Mouse (Mus musculus): ENCODE data around the gene Gm20388. TPM values are rescaled to one million over a fixed set of nuclear protein-coding genes. Genes with fewer than 3 reads are reported as not detected.

The Gm20388 gene
- polyA plus RNA-seq, 1 experiment from 2014 or later = not detected

DNA sequence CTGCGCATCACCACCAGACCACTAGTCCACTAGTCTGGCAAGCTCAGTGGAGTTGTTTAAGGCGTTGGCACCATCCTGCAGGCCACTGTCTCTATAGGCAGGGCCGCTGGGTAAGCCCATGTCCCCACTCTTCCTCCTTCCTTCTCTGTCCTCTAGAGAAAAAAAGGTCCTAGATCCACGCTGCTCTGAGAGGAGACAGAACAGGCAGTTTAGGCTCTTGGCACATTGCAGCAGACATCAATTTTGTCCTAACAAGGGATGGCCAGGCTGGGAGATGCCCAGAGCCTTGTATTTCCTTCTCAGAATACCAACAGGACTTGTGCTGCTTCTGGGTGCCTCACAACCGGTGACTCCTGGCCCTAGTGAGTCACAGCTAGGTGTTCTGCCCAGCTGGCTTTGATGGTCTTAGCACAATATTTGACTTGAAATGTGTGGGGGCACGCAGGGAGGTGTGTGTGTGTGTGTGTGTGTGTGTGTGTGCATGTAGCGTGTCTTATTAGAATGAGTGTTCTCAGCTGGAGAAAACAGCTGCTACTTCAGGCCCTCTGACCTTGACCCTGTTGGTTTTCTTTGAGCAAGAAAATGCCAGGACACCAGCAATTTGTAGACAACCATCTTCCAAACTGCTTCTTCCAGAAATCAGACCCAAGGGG, 1967.3 kb downstream of the Gm20388 start:
- 62% methylated on average over 7 of the region's 7 CpGs for WGBS
- ATAC-seq (ENCODE audit: low FRiP score, low TSS enrichment) (no peak), DNase-seq (ENCODE audit: low spot score) (no peak)
- TF ChIP-seq CTCF (IDR thresholded peaks at IDR 0.05; ENCODE audit: low read depth) (no peak), EP300 (optimal IDR thresholded peaks at IDR 0.05) (no peak)
- Histone ChIP-seq H3K4me1 (replicated peaks; ENCODE audit: control insufficient read depth, insufficient read depth) (no peaks in the 10 kb centered on the region), H3K4me3 (ENCODE audit: low read depth, low read length) (no peak overlapping the region), H3K36me3 (ENCODE audit: control insufficient read depth, insufficient read depth, low read length) (peaks cover 5% of the 10 kb centered on the region), H3K27ac (replicated peaks) (no peak overlapping the region), H3K4me2 (replicated peaks; ENCODE audit: low read depth) (no peak overlapping the region), H3K9me3 (ENCODE audit: control insufficient read depth, low read length) (no peaks in the 10 kb centered on the region), H3K9ac (ENCODE audit: low read length) (no peak overlapping the region), H3K27me3 (ENCODE audit: control insufficient read depth, insufficient read depth, low read length) (no peaks in the 10 kb centered on the region)

DNA sequence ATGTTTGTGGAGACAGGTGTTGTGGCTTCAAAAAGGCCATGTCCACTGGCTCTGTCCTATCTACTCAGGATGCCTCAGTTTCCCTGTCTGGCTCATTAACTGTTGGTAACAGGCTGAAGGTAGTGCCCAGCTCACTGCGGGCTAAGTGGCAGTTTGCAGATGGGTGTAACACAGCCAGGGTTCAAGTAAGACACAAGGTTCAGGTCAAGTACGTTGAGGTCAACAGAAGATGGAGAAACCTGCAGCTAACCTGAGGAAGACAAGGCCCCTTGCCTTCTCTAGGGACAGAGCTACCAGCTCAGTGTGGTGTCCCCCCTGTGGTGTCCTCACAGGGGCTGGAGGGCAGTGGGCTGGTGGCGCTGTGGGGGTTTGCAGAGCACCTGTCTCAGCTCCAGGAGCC, 1969.1 kb downstream of the Gm20388 start:
- Histone ChIP-seq H3K4me3 (ENCODE audit: low read depth, low read length) (no peak overlapping the region), H3K27me3 (ENCODE audit: control insufficient read depth, insufficient read depth, low read length) (no peaks in the 10 kb centered on the region), H3K4me1 (replicated peaks; ENCODE audit: control insufficient read depth, insufficient read depth) (no peaks in the 10 kb centered on the region), H3K9ac (ENCODE audit: low read length) (no peak overlapping the region), H3K9me3 (ENCODE audit: control insufficient read depth, low read length) (no peaks in the 10 kb centered on the region), H3K36me3 (ENCODE audit: control insufficient read depth, insufficient read depth, low read length) (peaks cover 14% of the 10 kb centered on the region), H3K4me2 (replicated peaks; ENCODE audit: low read depth) (no peak overlapping the region), H3K27ac (replicated peaks) (no peak overlapping the region)
- WGBS = 95% methylated on average over 3 of the region's 3 CpGs
- TF ChIP-seq CTCF (IDR thresholded peaks at IDR 0.05; ENCODE audit: low read depth) (no peak), EP300 (optimal IDR thresholded peaks at IDR 0.05) (no peak)
- DNase-seq (ENCODE audit: low spot score) = no peak
- no peak for ATAC-seq (ENCODE audit: low FRiP score, low TSS enrichment)

DNA sequence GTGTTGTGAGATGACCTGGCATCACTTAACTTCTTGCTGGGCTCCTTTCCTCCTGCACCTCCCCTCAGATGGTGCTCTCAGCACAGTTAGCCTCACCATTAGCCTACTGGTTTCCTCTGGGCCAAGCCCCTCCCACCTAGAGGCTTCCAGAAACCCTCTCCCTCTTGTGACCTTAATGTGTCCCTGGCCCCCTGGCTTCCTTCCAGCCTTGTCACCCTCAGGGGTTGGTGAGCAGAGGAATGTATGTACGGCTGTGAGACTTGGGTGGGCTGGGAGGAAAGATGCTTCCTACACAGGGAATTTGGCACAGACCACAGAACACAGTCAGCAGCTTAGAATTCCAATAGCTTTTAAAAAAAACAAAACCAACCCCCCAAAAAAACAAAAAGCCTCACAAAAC, 1970.2 kb downstream of the Gm20388 start:
- Histone ChIP-seq H3K9me3 (ENCODE audit: control insufficient read depth, low read length) (no peaks in the 10 kb centered on the region), H3K27me3 (ENCODE audit: control insufficient read depth, insufficient read depth, low read length) (no peaks in the 10 kb centered on the region), H3K4me3 (ENCODE audit: low read depth, low read length) (no peak overlapping the region), H3K27ac (replicated peaks) (no peak overlapping the region), H3K36me3 (ENCODE audit: control insufficient read depth, insufficient read depth, low read length) (peaks cover 17% of the 10 kb centered on the region), H3K9ac (ENCODE audit: low read length) (no peak overlapping the region), H3K4me2 (replicated peaks; ENCODE audit: low read depth) (no peak overlapping the region), H3K4me1 (replicated peaks; ENCODE audit: control insufficient read depth, insufficient read depth) (no peaks in the 10 kb centered on the region)
- 57% methylated on average over 1 of the region's 1 CpGs for WGBS
- ATAC-seq (ENCODE audit: low FRiP score, low TSS enrichment) (no peak), DNase-seq (ENCODE audit: low spot score) (no peak)
- TF ChIP-seq EP300 (optimal IDR thresholded peaks at IDR 0.05) (no peak), CTCF (IDR thresholded peaks at IDR 0.05; ENCODE audit: low read depth) (no peak)

DNA sequence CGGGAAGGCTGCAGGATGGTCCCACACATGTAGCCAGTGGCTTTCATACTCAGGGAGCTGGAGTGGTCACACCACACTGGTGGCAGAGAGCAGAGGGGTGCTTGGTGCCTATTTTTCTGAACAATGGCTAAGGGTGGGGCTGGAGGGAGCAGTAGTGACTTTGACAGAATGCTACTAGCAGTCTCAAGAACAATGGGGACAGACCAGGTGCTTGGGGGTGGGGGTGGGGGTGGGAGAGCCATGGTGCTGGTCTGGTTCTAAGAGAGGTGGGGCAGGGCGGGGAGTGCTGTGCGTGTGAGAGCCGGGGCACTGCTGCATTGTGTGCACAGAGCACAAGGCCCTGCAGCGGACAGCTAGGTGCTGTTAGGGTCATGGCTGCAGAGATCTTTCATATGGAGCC, 1971.3 kb downstream of the Gm20388 start:
- no peak overlapping the region for H3K27ac ChIP-seq (replicated peaks)
- DNase-seq (ENCODE audit: low spot score) (no peak), ATAC-seq (ENCODE audit: low FRiP score, low TSS enrichment) (0 out of 2 replicates have a peak, but pooled peaks have one; percentile 1)
- no peak overlapping the region for H3K4me2 ChIP-seq (replicated peaks; ENCODE audit: low read depth)
- no peaks in the 10 kb centered on the region for H3K4me1 ChIP-seq (replicated peaks; ENCODE audit: control insufficient read depth, insufficient read depth)
- no peaks in the 10 kb centered on the region for H3K27me3 ChIP-seq (ENCODE audit: control insufficient read depth, insufficient read depth, low read length)
- 59% methylated on average over 5 of the region's 5 CpGs for WGBS
- H3K4me3 ChIP-seq (ENCODE audit: low read depth, low read length) = no peak overlapping the region
- H3K36me3 ChIP-seq (ENCODE audit: control insufficient read depth, insufficient read depth, low read length) = peaks cover 22% of the 10 kb centered on the region
- H3K9me3 ChIP-seq (ENCODE audit: control insufficient read depth, low read length) = no peaks in the 10 kb centered on the region
- no peak overlapping the region for H3K9ac ChIP-seq (ENCODE audit: low read length)
- TF ChIP-seq CTCF (IDR thresholded peaks at IDR 0.05; ENCODE audit: low read depth) = no peak
- no peak for TF ChIP-seq EP300 (optimal IDR thresholded peaks at IDR 0.05)

DNA sequence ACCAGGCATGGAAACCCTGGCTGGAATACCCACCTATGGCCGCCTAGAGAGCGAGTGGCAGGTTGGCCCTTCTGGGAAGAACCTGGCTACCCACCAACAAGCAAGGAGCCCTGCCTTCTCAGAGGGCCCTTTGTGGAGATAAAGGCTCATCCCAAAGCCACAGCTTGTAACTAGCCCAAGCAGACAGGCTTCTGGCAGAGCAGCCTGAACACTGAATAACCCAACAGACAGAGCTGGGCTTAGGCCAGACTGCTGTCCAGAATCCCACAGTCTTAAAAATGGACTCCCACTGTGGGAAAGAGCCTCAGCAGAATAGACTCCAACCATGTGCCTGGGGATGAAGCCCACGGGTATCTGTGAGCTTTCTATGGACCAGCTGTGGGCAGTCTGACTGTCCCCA, 1973.5 kb downstream of the Gm20388 start:
- DNase-seq (ENCODE audit: low spot score) = no peak
- Histone ChIP-seq H3K27ac (replicated peaks) (no peak overlapping the region), H3K4me3 (ENCODE audit: low read depth, low read length) (no peak overlapping the region), H3K9me3 (ENCODE audit: control insufficient read depth, low read length) (no peaks in the 10 kb centered on the region), H3K36me3 (ENCODE audit: control insufficient read depth, insufficient read depth, low read length) (peaks cover 28% of the 10 kb centered on the region), H3K4me2 (replicated peaks; ENCODE audit: low read depth) (no peak overlapping the region), H3K27me3 (ENCODE audit: control insufficient read depth, insufficient read depth, low read length) (no peaks in the 10 kb centered on the region), H3K4me1 (replicated peaks; ENCODE audit: control insufficient read depth, insufficient read depth) (no peaks in the 10 kb centered on the region), H3K9ac (ENCODE audit: low read length) (no peak overlapping the region)
- TF ChIP-seq CTCF (IDR thresholded peaks at IDR 0.05; ENCODE audit: low read depth) (no peak), EP300 (optimal IDR thresholded peaks at IDR 0.05) (no peak)
- ATAC-seq (ENCODE audit: low FRiP score, low TSS enrichment) = no peak
- 91% methylated on average over 3 of the region's 3 CpGs for WGBS

DNA sequence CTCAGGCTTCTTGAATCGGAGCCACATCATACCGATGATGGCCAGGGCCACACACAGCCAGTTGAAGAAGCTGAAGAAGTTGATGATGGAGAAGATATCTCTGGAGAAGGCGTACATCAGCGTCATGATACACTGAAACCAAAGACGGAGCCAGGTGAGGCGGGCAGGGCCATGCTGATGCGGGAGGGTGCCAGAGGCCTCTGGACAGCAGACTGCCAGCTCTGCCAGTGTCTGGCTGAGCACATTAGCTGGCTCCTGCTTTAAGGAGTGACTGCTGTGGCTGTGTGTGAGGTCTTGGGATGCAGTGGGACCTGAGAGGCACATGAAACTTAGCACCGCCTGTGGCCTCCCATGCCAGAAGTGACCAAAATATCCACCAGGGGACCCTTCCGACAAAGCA, 1974.4 kb downstream of the Gm20388 start:
- Histone ChIP-seq H3K4me2 (replicated peaks; ENCODE audit: low read depth) (no peak overlapping the region), H3K27ac (replicated peaks) (no peak overlapping the region), H3K4me3 (ENCODE audit: low read depth, low read length) (no peak overlapping the region), H3K36me3 (ENCODE audit: control insufficient read depth, insufficient read depth, low read length) (peaks cover 28% of the 10 kb centered on the region), H3K27me3 (ENCODE audit: control insufficient read depth, insufficient read depth, low read length) (no peaks in the 10 kb centered on the region), H3K4me1 (replicated peaks; ENCODE audit: control insufficient read depth, insufficient read depth) (no peaks in the 10 kb centered on the region), H3K9me3 (ENCODE audit: control insufficient read depth, low read length) (no peaks in the 10 kb centered on the region), H3K9ac (ENCODE audit: low read length) (no peak overlapping the region)
- ATAC-seq (ENCODE audit: low FRiP score, low TSS enrichment) (no peak), DNase-seq (ENCODE audit: low spot score) (no peak)
- TF ChIP-seq EP300 (optimal IDR thresholded peaks at IDR 0.05) = no peak
- no peak for TF ChIP-seq CTCF (IDR thresholded peaks at IDR 0.05; ENCODE audit: low read depth)
- 97% methylated on average over 9 of the region's 9 CpGs for WGBS
